19 mouse cellular contexts compared by ENCODE assay signal in the genomic region with DNA sequence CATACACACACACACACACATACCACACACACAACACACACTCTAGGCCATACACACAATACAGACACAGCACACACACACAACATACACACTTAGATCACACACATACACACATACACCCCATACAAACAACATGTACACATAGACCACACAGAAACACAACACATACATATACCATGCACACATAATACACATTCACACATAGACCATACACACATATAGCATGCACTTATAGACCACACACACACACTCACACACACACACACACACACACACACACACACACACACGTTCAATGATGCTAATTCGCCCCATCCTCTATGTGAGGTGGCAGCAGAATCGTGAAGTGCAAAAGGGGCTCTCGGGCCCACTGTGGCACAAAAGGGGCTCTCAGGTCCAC.
DNase-seq lines count a peak whose midpoint lies in the region; ATAC-seq and TF ChIP-seq lines count a peak whose summit lies in the region.
"Had no signal": no experiment of that assay in that cellular context is flagged by ENCODE, and none has a peak within 500 bp of the region (broad histone marks: within the 10 kb centered on the region; RNA-seq: fewer than 3 reads in every experiment).

No protein-coding gene starts in this region.

- no peaks in the 10 kb centered on the region for H3K9me3 ChIP-seq in forebrain, embryonic 14.5 days (replicated peaks; ENCODE audit: control insufficient read depth, low read length)
- no peaks in the 10 kb centered on the region for H3K9me3 ChIP-seq in forebrain, embryonic 10.5 days
- H3K9me3 ChIP-seq in hindbrain, postnatal 0 days (ENCODE audit: low read length): no peaks in the 10 kb centered on the region
- no peaks in the 10 kb centered on the region for H3K9me3 ChIP-seq in hindbrain, embryonic 10.5 days
- H3K9me3 ChIP-seq in midbrain, embryonic 13.5 days: no peaks in the 10 kb centered on the region
- no peaks in the 10 kb centered on the region for H3K9me3 ChIP-seq in midbrain, postnatal 0 days (ENCODE audit: low read length)
- no peaks in the 10 kb centered on the region for H3K9me3 ChIP-seq in forebrain, embryonic 16.5 days (ENCODE audit: control insufficient read depth, low read length)
- H3K9me3 ChIP-seq: embryonic facial prominence, embryonic 15.5 days; heart, embryonic 12.5 days; intestine, embryonic 15.5 days had no signal

- H3K27me3 ChIP-seq in forebrain, embryonic 14.5 days (replicated peaks; ENCODE audit: control insufficient read depth, insufficient read depth, low read length): no peaks in the 10 kb centered on the region
- no peaks in the 10 kb centered on the region for H3K27me3 ChIP-seq in forebrain, embryonic 10.5 days (ENCODE audit: poor library complexity, severe bottlenecking)
- H3K27me3 ChIP-seq in hindbrain, postnatal 0 days (ENCODE audit: insufficient read depth, low read length): no peaks in the 10 kb centered on the region
- no peaks in the 10 kb centered on the region for H3K27me3 ChIP-seq in hindbrain, embryonic 10.5 days (ENCODE audit: insufficient read depth, poor library complexity, severe bottlenecking)
- H3K27me3 ChIP-seq in midbrain, embryonic 13.5 days: no peaks in the 10 kb centered on the region
- H3K27me3 ChIP-seq in midbrain, postnatal 0 days (ENCODE audit: insufficient read depth, low read length): no peaks in the 10 kb centered on the region
- no peaks in the 10 kb centered on the region for H3K27me3 ChIP-seq in forebrain, embryonic 16.5 days (replicated peaks; ENCODE audit: control insufficient read depth, insufficient read depth, low read length)
- H3K27me3 ChIP-seq: embryonic facial prominence, embryonic 15.5 days; heart, embryonic 12.5 days; intestine, embryonic 15.5 days had no signal

- peaks cover 8% of the 10 kb centered on the region; the same call in 1 of the 2 replicates for H3K4me1 ChIP-seq in forebrain, embryonic 14.5 days (ENCODE audit: control insufficient read depth, insufficient read depth, low read length)
- H3K4me1 ChIP-seq in forebrain, embryonic 10.5 days: peaks cover 13% of the 10 kb centered on the region
- H3K4me1 ChIP-seq in hindbrain, postnatal 0 days (ENCODE audit: insufficient read depth, low read length): peaks cover 10% of the 10 kb centered on the region
- peaks cover 3% of the 10 kb centered on the region for H3K4me1 ChIP-seq in hindbrain, embryonic 10.5 days (replicated peaks)
- peaks cover 14% of the 10 kb centered on the region for H3K4me1 ChIP-seq in midbrain, embryonic 13.5 days (replicated peaks)
- no peaks in the 10 kb centered on the region; the same call in 1 of the 2 replicates for H3K4me1 ChIP-seq in midbrain, postnatal 0 days (ENCODE audit: insufficient read depth, low read length)
- H3K4me1 ChIP-seq in forebrain, embryonic 16.5 days (replicated peaks; ENCODE audit: control insufficient read depth, insufficient read depth, low read length): peaks cover 15% of the 10 kb centered on the region
- H3K4me1 ChIP-seq: embryonic facial prominence, embryonic 15.5 days; heart, embryonic 12.5 days; intestine, embryonic 15.5 days had no signal

- no peak for DNase-seq in forebrain, embryonic 14.5 days (ENCODE audit: low spot score)
- DNase-seq in forebrain, embryonic 10.5 days (ENCODE audit: extremely low spot score, low spot score): no peak
- DNase-seq in hindbrain, postnatal 0 days (ENCODE audit: low spot score): no peak
- DNase-seq in hindbrain, embryonic 10.5 days (ENCODE audit: low spot score): no peak
- DNase-seq in midbrain, postnatal 0 days (ENCODE audit: low spot score): no peak
- DNase-seq in thymus, postnatal 14 days: no peak
- DNase-seq: adrenal gland, adult 2 months; adrenal gland, postnatal 25 days; cerebellum, adult 18-20 months; cerebellum, adult 9-11 months; cerebellum, postnatal 36 days; gastrocnemius, adult 2 months; gastrocnemius, postnatal 25 days had no signal

- ATAC-seq in forebrain, embryonic 14.5 days: peak; percentile 30
- ATAC-seq in hindbrain, postnatal 0 days: peak; percentile 31; the same call in 1 of the 2 replicates
- peak; percentile 68 for ATAC-seq in midbrain, embryonic 13.5 days
- no peak for ATAC-seq in midbrain, postnatal 0 days (ENCODE audit: low FRiP score)
- peak; percentile 34 for ATAC-seq in forebrain, embryonic 16.5 days
- ATAC-seq: intestine, embryonic 15.5 days had no signal

- no peak for TF ChIP-seq CTCF in hindbrain, postnatal 0 days (IDR thresholded peaks at IDR 0.05; ENCODE audit: low read depth)
- TF ChIP-seq CTCF in midbrain, postnatal 0 days (IDR thresholded peaks at IDR 0.05): no peak

- WGBS in forebrain, embryonic 14.5 days: 61% methylated on average over 4 of the region's 4 CpGs
- WGBS in forebrain, embryonic 10.5 days: 94% methylated on average over 4 of the region's 4 CpGs
- 85% methylated on average over 4 of the region's 4 CpGs for WGBS in hindbrain, postnatal 0 days
- WGBS in hindbrain, embryonic 10.5 days: 91% methylated on average over 4 of the region's 4 CpGs
- 83% methylated on average over 4 of the region's 4 CpGs for WGBS in midbrain, embryonic 13.5 days
- WGBS in midbrain, postnatal 0 days: 89% methylated on average over 4 of the region's 4 CpGs
- 56% methylated on average over 4 of the region's 4 CpGs for WGBS in forebrain, embryonic 16.5 days

- no peak overlapping the region for H3K27ac ChIP-seq in forebrain, embryonic 14.5 days (ENCODE audit: low read depth, low read length)
- H3K27ac ChIP-seq in forebrain, embryonic 10.5 days: no peak overlapping the region
- H3K27ac ChIP-seq in hindbrain, postnatal 0 days: no peak overlapping the region
- H3K27ac ChIP-seq in hindbrain, embryonic 10.5 days: no peak overlapping the region
- no peak overlapping the region for H3K27ac ChIP-seq in midbrain, embryonic 13.5 days
- no peak overlapping the region for H3K27ac ChIP-seq in midbrain, postnatal 0 days (ENCODE audit: low read depth, low read length)
- no peak overlapping the region for H3K27ac ChIP-seq in forebrain, embryonic 16.5 days (ENCODE audit: low read length)
- H3K27ac ChIP-seq: embryonic facial prominence, embryonic 15.5 days; gastrocnemius, adult 2 months; intestine, embryonic 15.5 days had no signal

- H3K36me3 ChIP-seq in forebrain, embryonic 14.5 days (ENCODE audit: control insufficient read depth, insufficient read depth, low read length): no peaks in the 10 kb centered on the region
- H3K36me3 ChIP-seq in forebrain, embryonic 10.5 days (replicated peaks): no peaks in the 10 kb centered on the region
- no peaks in the 10 kb centered on the region for H3K36me3 ChIP-seq in hindbrain, postnatal 0 days (ENCODE audit: insufficient read depth, low read length)
- H3K36me3 ChIP-seq in hindbrain, embryonic 10.5 days: no peaks in the 10 kb centered on the region
- H3K36me3 ChIP-seq in midbrain, embryonic 13.5 days: no peaks in the 10 kb centered on the region
- H3K36me3 ChIP-seq in midbrain, postnatal 0 days (ENCODE audit: insufficient read depth, low read length): no peaks in the 10 kb centered on the region
- H3K36me3 ChIP-seq in forebrain, embryonic 16.5 days (ENCODE audit: control insufficient read depth, insufficient read depth): no peaks in the 10 kb centered on the region
- H3K36me3 ChIP-seq: embryonic facial prominence, embryonic 15.5 days; heart, embryonic 12.5 days; intestine, embryonic 15.5 days had no signal

- no peak overlapping the region for H3K9ac ChIP-seq in forebrain, embryonic 14.5 days (ENCODE audit: low read length)
- no peak overlapping the region for H3K9ac ChIP-seq in hindbrain, postnatal 0 days (replicated peaks; ENCODE audit: low read length)
- no peak overlapping the region for H3K9ac ChIP-seq in midbrain, embryonic 13.5 days (replicated peaks)
- no peak overlapping the region for H3K9ac ChIP-seq in midbrain, postnatal 0 days (replicated peaks; ENCODE audit: low read length, poor library complexity, severe bottlenecking)
- no peak overlapping the region for H3K9ac ChIP-seq in forebrain, embryonic 16.5 days (replicated peaks; ENCODE audit: low read depth, low read length)
- H3K9ac ChIP-seq: embryonic facial prominence, embryonic 15.5 days; heart, embryonic 12.5 days; intestine, embryonic 15.5 days had no signal

- no peak overlapping the region for H3K4me2 ChIP-seq in forebrain, embryonic 14.5 days (ENCODE audit: low read length)
- H3K4me2 ChIP-seq in hindbrain, postnatal 0 days (ENCODE audit: low read depth, low read length): no peak overlapping the region
- H3K4me2 ChIP-seq in midbrain, embryonic 13.5 days (replicated peaks): no peak overlapping the region
- no peak overlapping the region for H3K4me2 ChIP-seq in midbrain, postnatal 0 days (ENCODE audit: low read depth, low read length, poor library complexity, severe bottlenecking)
- H3K4me2 ChIP-seq in forebrain, embryonic 16.5 days (ENCODE audit: low read length): no peak overlapping the region
- H3K4me2 ChIP-seq: embryonic facial prominence, embryonic 15.5 days; heart, embryonic 12.5 days; intestine, embryonic 15.5 days had no signal

- no peak overlapping the region for H3K4me3 ChIP-seq in forebrain, embryonic 14.5 days (ENCODE audit: low read depth, low read length)
- no peak overlapping the region for H3K4me3 ChIP-seq in forebrain, embryonic 10.5 days
- H3K4me3 ChIP-seq in hindbrain, postnatal 0 days (ENCODE audit: low read length): no peak overlapping the region
- no peak overlapping the region for H3K4me3 ChIP-seq in hindbrain, embryonic 10.5 days
- no peak overlapping the region for H3K4me3 ChIP-seq in midbrain, embryonic 13.5 days (replicated peaks)
- no peak overlapping the region for H3K4me3 ChIP-seq in midbrain, postnatal 0 days (ENCODE audit: low read depth, low read length)
- H3K4me3 ChIP-seq in forebrain, embryonic 16.5 days (replicated peaks; ENCODE audit: low read length): no peak overlapping the region
- H3K4me3 ChIP-seq: embryonic facial prominence, embryonic 15.5 days; erythroblast, embryonic 14.5 days; gastrocnemius, adult 2 months; heart, embryonic 12.5 days; intestine, embryonic 15.5 days had no signal
